Mouse (Mus musculus): ENCODE data around the gene Klhdc10. TPM values are rescaled to one million over a fixed set of nuclear protein-coding genes. Genes with fewer than 3 reads are reported as not detected.

Gene Klhdc10
- total and polyA plus RNA-seq, 3 experiments, result 35.0 to 40.8 TPM; not detected in 1

GRCm38 (mm10) chr6:30403465-30403864 lies 1.8 kb downstream of the Klhdc10 start (continued):
- TF ChIP-seq MEF2A (IDR thresholded peaks at IDR 0.05; ENCODE audit: extremely low read depth, insufficient replicate concordance, low read depth, low read length, poor library complexity, severe bottlenecking), result no peak

- H3K9ac ChIP-seq (ENCODE audit: control insufficient read depth, low read depth, low read length, poor library complexity, severe bottlenecking), result no peak overlapping the region
- no peak for DNase-seq (ENCODE audit: low read depth, low spot score)
- no peaks in the 10 kb centered on the region for H3K9me3 ChIP-seq (replicated peaks; ENCODE audit: insufficient read depth, low read length)
Observed at GRCm38 (mm10) chr6:30404671-30405070, 3.0 kb downstream of the Klhdc10 start.

GRCm38 (mm10) chr6:30408276-30408675 lies 6.6 kb downstream of the Klhdc10 start:
- H3K4me3 ChIP-seq (ENCODE audit: control insufficient read depth in 1 of 2, insufficient read depth in 1 of 2, low read depth in 2 of 2, low read length in 2 of 2), result no peak overlapping the region
- no peak for DNase-seq (ENCODE audit: low read depth, low spot score)
- H3K9me3 ChIP-seq (replicated peaks; ENCODE audit: insufficient read depth, low read length), result no peaks in the 10 kb centered on the region
- peaks cover 0 to 10% of the 10 kb centered on the region in 2 experiments; a peak in 3 of 4 replicates for H3K36me3 ChIP-seq (ENCODE audit: control insufficient read depth in 1 of 2, insufficient read depth in 2 of 2, low read length in 2 of 2)
- TF ChIP-seq USF1 (IDR thresholded peaks at IDR 0.05; ENCODE audit: low read depth, low read length) (no peak), MAX (IDR thresholded peaks at IDR 0.05; ENCODE audit: low read length) (no peak), TCF12 (IDR thresholded peaks at IDR 0.05; ENCODE audit: low read depth, low read length) (no peak), HCFC1 (IDR thresholded peaks at IDR 0.05; ENCODE audit: low read depth, low read length) (no peak), ZMIZ1 (IDR thresholded peaks at IDR 0.05; ENCODE audit: low read depth, low read length) (no peak), SIN3A (IDR thresholded peaks at IDR 0.05; ENCODE audit: low read length) (no peak), RCOR1 (IDR thresholded peaks at IDR 0.05; ENCODE audit: low read depth, low read length) (no peak), TBP (IDR thresholded peaks at IDR 0.05; ENCODE audit: low read depth, low read length) (no peak), CHD1 (IDR thresholded peaks at IDR 0.05; ENCODE audit: low read depth, low read length) (no peak), UBTF (IDR thresholded peaks at IDR 0.05; ENCODE audit: borderline replicate concordance, insufficient read depth, low read depth, low read length) (no peak), JUND (IDR thresholded peaks at IDR 0.05; ENCODE audit: low read depth, low read length) (no peak), E2F4 (IDR thresholded peaks at IDR 0.05; ENCODE audit: borderline replicate concordance, low read depth, low read length) (no peak), NRF1 (IDR thresholded peaks at IDR 0.05; ENCODE audit: insufficient read depth, low read depth, low read length, poor library complexity, severe bottlenecking) (no peak), CHD2 (IDR thresholded peaks at IDR 0.05; ENCODE audit: low read length) (no peak), SMC3 (IDR thresholded peaks at IDR 0.05; ENCODE audit: low read depth, low read length) (no peak), NELFE (IDR thresholded peaks at IDR 0.05; ENCODE audit: low read depth, low read length) (no peak), MXI1 (IDR thresholded peaks at IDR 0.05; ENCODE audit: low read depth, low read length) (no peak)
- H3K27me3 ChIP-seq (ENCODE audit: control insufficient read depth in 1 of 2, insufficient read depth in 2 of 2, low read length in 2 of 2), result no peaks in the 10 kb centered on the region
- peaks cover 0 to 6% of the 10 kb centered on the region in 2 experiments; a peak in 1 of 4 replicates for H3K4me1 ChIP-seq (ENCODE audit: control insufficient read depth in 1 of 2, insufficient read depth in 2 of 2, low read length in 2 of 2)
- no peak overlapping the region for H3K27ac ChIP-seq (ENCODE audit: control insufficient read depth, low read depth, low read length)
- peaks cover 30% of the 10 kb centered on the region for H3K79me2 ChIP-seq (ENCODE audit: control insufficient read depth, insufficient read depth, low read length, poor library complexity)
- H3K9ac ChIP-seq (ENCODE audit: control insufficient read depth, low read depth, low read length, poor library complexity, severe bottlenecking), result no peak overlapping the region

More at GRCm38 (mm10) chr6:30404671-30405070, 3.0 kb downstream of the Klhdc10 start:
- no peak for TF ChIP-seq ELF1 (IDR thresholded peaks at IDR 0.05; ENCODE audit: low read depth, low read length)
- no peak for TF ChIP-seq ZNF384 (IDR thresholded peaks at IDR 0.05; ENCODE audit: low read depth, low read length)
- TF ChIP-seq E2F4 (IDR thresholded peaks at IDR 0.05; ENCODE audit: borderline replicate concordance, low read depth, low read length), result no peak
- TF ChIP-seq UBTF (IDR thresholded peaks at IDR 0.05; ENCODE audit: borderline replicate concordance, insufficient read depth, low read depth, low read length), result no peak
- TF ChIP-seq CHD1 (IDR thresholded peaks at IDR 0.05; ENCODE audit: low read depth, low read length), result no peak
- TF ChIP-seq ETS1 (IDR thresholded peaks at IDR 0.05; ENCODE audit: low read depth, low read length), result no peak
- no peak overlapping the region for H3K27ac ChIP-seq (ENCODE audit: control insufficient read depth, low read depth, low read length)
- peaks cover 36% of the 10 kb centered on the region for H3K79me2 ChIP-seq (ENCODE audit: control insufficient read depth, insufficient read depth, low read length, poor library complexity)
- H3K4me1 ChIP-seq (ENCODE audit: control insufficient read depth in 1 of 2, insufficient read depth in 2 of 2, low read length in 2 of 2), result peaks cover 0 to 10% of the 10 kb centered on the region in 2 experiments; a peak in 2 of 4 replicates
- no peak overlapping the region for H3K4me3 ChIP-seq (ENCODE audit: control insufficient read depth in 1 of 2, insufficient read depth in 1 of 2, low read depth in 2 of 2, low read length in 2 of 2)
- H3K36me3 ChIP-seq (ENCODE audit: control insufficient read depth in 1 of 2, insufficient read depth in 2 of 2, low read length in 2 of 2), result peaks cover 0 to 17% of the 10 kb centered on the region in 2 experiments; a peak in 2 of 4 replicates
- no peaks in the 10 kb centered on the region for H3K27me3 ChIP-seq (ENCODE audit: control insufficient read depth in 1 of 2, insufficient read depth in 2 of 2, low read length in 2 of 2)
